Mouse (Mus musculus) stomach, embryonic 14.5 days (tissue): Measurements from ENCODE around the gene Cbfa2t3. TPM values are rescaled to one million over a fixed set of nuclear protein-coding genes. Genes with fewer than 3 reads are reported as not detected.
"Not testable (repeated sequence)": the region's sequence is repeated elsewhere in the genome, so short reads cannot be mapped to it uniquely, and the experiment has no call there.

Experiments used
- ATAC-seq: fragments of 200-750 bp; cut with Nextera tagmentation; 2 replicates; pipeline ENCODE4 v1.8.0; 2017; ENCODE audit warnings: low read depth, moderate TSS enrichment; ENCODE audit not compliant: insufficient number of reproducible peaks, insufficient read depth, low FRiP score
- H3K27ac ChIP-seq: fragments of 300-500 bp; sonication (generic); 2 replicates; pipeline ENCODE4 v1.5.1; 2014; ENCODE audit warnings: mild to moderate bottlenecking, low read length, moderate library complexity, mixed read lengths
- H3K27me3 ChIP-seq: fragments of 300-500 bp; sonication (generic); 2 replicates; pipeline ENCODE4 v1.6.1; 2014; ENCODE audit warnings: low read length, control low read depth, mixed read lengths; ENCODE audit not compliant: control insufficient read depth, insufficient read depth
- H3K36me3 ChIP-seq: fragments of 300-500 bp; sonication (generic); 2 replicates; pipeline ENCODE4 v1.6.1; 2014; ENCODE audit warnings: mild to moderate bottlenecking, control low read depth, low read length, moderate library complexity, mixed read lengths; ENCODE audit not compliant: control insufficient read depth, insufficient read depth
- H3K4me1 ChIP-seq: fragments of 300-500 bp; sonication (generic); 2 replicates; pipeline ENCODE4 v1.6.1; 2014; ENCODE audit warnings: low read length, control low read depth, mixed read lengths; ENCODE audit not compliant: control insufficient read depth, insufficient read depth
- H3K4me2 ChIP-seq: fragments of 300-500 bp; sonication (generic); replicated peaks from 2 replicates; pipeline ENCODE4 v1.6.1; 2014; ENCODE audit warnings: low read depth, low read length, control low read depth
- H3K4me3 ChIP-seq: fragments of 300-500 bp; sonication (generic); 2 replicates; pipeline ENCODE4 v1.5.1; 2014; ENCODE audit warnings: low read depth, low read length, control low read depth
- H3K9ac ChIP-seq: fragments of 300-500 bp; sonication (generic); replicated peaks from 2 replicates; pipeline ENCODE4 v1.6.1; 2014; ENCODE audit warnings: low read depth, mild to moderate bottlenecking, control low read depth, low read length, moderate library complexity, mixed read lengths
- H3K9me3 ChIP-seq: fragments of 300-500 bp; sonication (generic); 2 replicates; pipeline ENCODE4 v1.6.1; 2016; ENCODE audit warnings: low read depth, low read length, control low read depth; ENCODE audit not compliant: control insufficient read depth
- WGBS: fragments of 180-500 bp; shearing (Covaris S2); extraction: QIAGEN DNeasy Blood & Tissue Kit; methylation state at CpG from one replicate; pipeline ENCODE4 v1.1.7; 2014; 5-methylcytosine and 5-hydroxymethylcytosine counted together
- polyA plus RNA-seq: library from polyadenylated mRNA; unstranded; fragments of >200 nt; fragmentation: Nextera tagmentation; extraction: Ambion mirVana; gene quantifications from 2 replicates; pipeline ENCODE4 v1.2.1, GENCODE M21; 2014

Gene Cbfa2t3
- polyA plus RNA-seq, 1 experiment from 2014 or later = 4.1 TPM

- H3K4me3 ChIP-seq = no peak overlapping the region
- peaks cover 35% of the 10 kb centered on the region for H3K4me1 ChIP-seq
- no peaks in the 10 kb centered on the region for H3K9me3 ChIP-seq
- H3K36me3 ChIP-seq = no peaks in the 10 kb centered on the region
- H3K9ac ChIP-seq = no peak overlapping the region
- H3K4me2 ChIP-seq = peak overlapping the region; percentile 14; the same call in 1 of the 2 replicates
- no peaks in the 10 kb centered on the region for H3K27me3 ChIP-seq
- ATAC-seq = peak; percentile 19; the same call in 1 of the 2 replicates
- peak overlapping the region; percentile 52; the same call in 1 of the 2 replicates for H3K27ac ChIP-seq
- WGBS = 18% methylated on average over 16 of the region's 16 CpGs
These were observed 59.2 kb downstream of the Cbfa2t3 start for GRCm38 (mm10) chr8:122639521-122640248.

- no peak overlapping the region for H3K9ac ChIP-seq
- H3K9me3 ChIP-seq = no peaks in the 10 kb centered on the region
- H3K36me3 ChIP-seq = no peaks in the 10 kb centered on the region
- H3K4me2 ChIP-seq = no peak overlapping the region
- WGBS = 77% methylated on average over 16 of the region's 16 CpGs
- ATAC-seq = no peak
- H3K4me1 ChIP-seq = peaks cover 35% of the 10 kb centered on the region
- H3K27me3 ChIP-seq = no peaks in the 10 kb centered on the region
- H3K4me3 ChIP-seq = no peak overlapping the region
- no peak overlapping the region; the same call in 1 of the 2 replicates for H3K27ac ChIP-seq
These were observed 60.3 kb downstream of the Cbfa2t3 start for GRCm38 (mm10) chr8:122638601-122639000.

- H3K27ac ChIP-seq = no peak overlapping the region
- H3K4me1 ChIP-seq = peaks cover 35% of the 10 kb centered on the region
These were observed 61.7 kb downstream of the Cbfa2t3 start for GRCm38 (mm10) chr8:122637230-122637629.

GRCm38 (mm10) chr8:122636803-122637175 is 62.1 kb downstream of the Cbfa2t3 start:
- Histone ChIP-seq H3K9me3 (no peaks in the 10 kb centered on the region), H3K9ac (no peak overlapping the region), H3K4me3 (no peak overlapping the region), H3K4me2 (no peak overlapping the region), H3K27ac (peak overlapping the region; percentile 21; the same call in 1 of the 2 replicates), H3K27me3 (no peaks in the 10 kb centered on the region), H3K36me3 (no peaks in the 10 kb centered on the region), H3K4me1 (peaks cover 35% of the 10 kb centered on the region)
- ATAC-seq = no peak
- WGBS = 37% methylated on average over 9 of the region's 9 CpGs

More at GRCm38 (mm10) chr8:122637230-122637629, 61.7 kb downstream of the Cbfa2t3 start:
- 87% methylated on average over 9 of the region's 9 CpGs for WGBS
- Histone ChIP-seq H3K27me3 (no peaks in the 10 kb centered on the region), H3K4me3 (no peak overlapping the region), H3K9me3 (no peaks in the 10 kb centered on the region), H3K36me3 (no peaks in the 10 kb centered on the region), H3K9ac (no peak overlapping the region), H3K4me2 (no peak overlapping the region)
- ATAC-seq = no peak

GRCm38 (mm10) chr8:122635878-122636802 is 62.8 kb downstream of the Cbfa2t3 start:
- Histone ChIP-seq H3K27me3 (no peaks in the 10 kb centered on the region), H3K9ac (no peak overlapping the region), H3K4me2 (no peak overlapping the region), H3K9me3 (no peaks in the 10 kb centered on the region), H3K4me1 (peaks cover 33% of the 10 kb centered on the region), H3K36me3 (no peaks in the 10 kb centered on the region), H3K27ac (peak overlapping the region; percentile 22), H3K4me3 (no peak overlapping the region)
- peak; percentile 74 for ATAC-seq
- WGBS = 32% methylated on average over 14 of the region's 14 CpGs

- no peak overlapping the region for H3K27ac ChIP-seq
- WGBS = 96% methylated on average over 14 of the region's 14 CpGs
- no peak overlapping the region for H3K4me2 ChIP-seq
- no peak overlapping the region for H3K4me3 ChIP-seq
- no peaks in the 10 kb centered on the region for H3K9me3 ChIP-seq
- no peak overlapping the region for H3K9ac ChIP-seq
- H3K4me1 ChIP-seq = peaks cover 9% of the 10 kb centered on the region; the same call in 1 of the 2 replicates
- no peak for ATAC-seq
- no peaks in the 10 kb centered on the region for H3K36me3 ChIP-seq
- no peaks in the 10 kb centered on the region for H3K27me3 ChIP-seq
These were observed 65.7 kb downstream of the Cbfa2t3 start for GRCm38 (mm10) chr8:122633205-122633604.

- not testable (repeated sequence) for H3K27ac ChIP-seq, H3K4me3 ChIP-seq, H3K36me3 ChIP-seq, H3K9ac ChIP-seq, H3K27me3 ChIP-seq, H3K4me2 ChIP-seq, H3K4me1 ChIP-seq, ATAC-seq, H3K9me3 ChIP-seq
- 77% methylated on average over 3 of the region's 3 CpGs for WGBS
These were observed 66.8 kb downstream of the Cbfa2t3 start for GRCm38 (mm10) chr8:122632134-122632533.

- no peak overlapping the region for H3K4me3 ChIP-seq
- H3K9me3 ChIP-seq = no peaks in the 10 kb centered on the region
- WGBS = 58% methylated on average over 22 of the region's 22 CpGs
- H3K27me3 ChIP-seq = no peaks in the 10 kb centered on the region
- H3K27ac ChIP-seq = no peak overlapping the region
- 0 out of 2 replicates have a peak overlapping the region, but pooled peaks have one; percentile 10 for H3K4me2 ChIP-seq
- no peak for ATAC-seq
- H3K9ac ChIP-seq = no peak overlapping the region
- H3K4me1 ChIP-seq = no peaks in the 10 kb centered on the region; the same call in 1 of the 2 replicates
- H3K36me3 ChIP-seq = no peaks in the 10 kb centered on the region
These were observed 68.2 kb downstream of the Cbfa2t3 start for GRCm38 (mm10) chr8:122630696-122631095.
